Mouse (Mus musculus): ENCODE data around the gene Tekt4.

DNA sequence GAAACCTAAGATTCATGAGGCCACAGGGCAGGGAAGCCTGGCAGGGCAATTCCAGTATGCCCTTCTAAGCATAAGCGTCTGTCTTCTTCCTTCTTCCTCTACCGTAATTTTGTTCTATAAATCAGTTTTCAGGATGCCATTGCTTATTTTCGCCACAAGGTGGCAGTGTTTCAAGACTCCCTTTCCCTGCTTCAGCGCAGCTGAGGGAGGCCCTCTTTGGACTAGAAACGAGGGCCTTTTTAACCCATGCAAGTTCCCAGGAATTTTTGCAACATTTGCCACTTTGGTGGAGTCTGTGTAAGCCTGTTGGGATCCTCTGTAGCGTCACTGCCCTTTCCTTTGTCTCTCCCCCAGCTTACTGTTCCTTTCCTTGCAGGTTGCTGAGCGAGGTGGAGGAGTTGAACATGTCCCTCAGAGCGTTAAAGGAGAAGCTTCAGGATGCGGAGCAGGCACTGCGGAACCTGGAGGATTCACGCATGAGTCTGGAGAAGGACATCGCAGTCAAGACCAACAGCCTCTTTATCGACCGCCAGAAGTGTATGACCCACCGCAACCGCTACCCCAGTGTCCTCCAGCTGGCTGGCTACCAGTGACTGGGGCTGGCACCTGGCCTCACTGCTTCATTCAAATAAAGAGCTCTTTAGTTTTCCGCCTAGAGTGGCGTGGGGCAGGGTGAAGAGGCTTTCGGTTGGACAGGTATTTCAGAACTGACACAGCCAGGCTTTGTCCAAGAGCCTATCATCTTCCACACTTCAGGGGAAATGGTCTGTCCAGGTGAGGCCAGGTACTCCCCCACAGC is 21.7 kb downstream of the Tekt4 start:
- TF ChIP-seq CTCF (IDR thresholded peaks at IDR 0.05; ENCODE audit: control insufficient read depth, insufficient read depth, insufficient replicate concordance, low read depth, low read length) (peak; percentile 61; the same call in 1 of the 2 replicates), POLR2A (IDR thresholded peaks at IDR 0.05; ENCODE audit: control insufficient read depth, low read depth, low read length) (no peak)

All from testis, adult 2 months (tissue).